In genomic region chr5:118388419-118388818, GRCm38 (mm10) we compare ENCODE assay signal across 11 mouse cellular contexts.
DNase-seq lines count a peak whose midpoint lies in the region.
"Had no signal": no experiment of that assay in that cellular context is flagged by ENCODE, and none has a peak within 500 bp of the region (broad histone marks: within the 10 kb centered on the region; RNA-seq: fewer than 3 reads in every experiment).

No protein-coding gene starts in this region.

- intact Hi-C loops in left cerebral cortex, postnatal 36 days (cut with DNase I): no loop called here

- DNase-seq in cerebellum, postnatal 25 days: peak; percentile 55 to 66
- no peak for DNase-seq in cerebellum, adult 8-10 months
- DNase-seq in layer of hippocampus, adult 11-12 months (ENCODE audit: low spot score): peak; percentile 60
- no peak for DNase-seq in layer of hippocampus, adult 9-11 months
- peak; percentile 78 to 84 for DNase-seq in right cerebral cortex, postnatal 10 days (ENCODE audit: low spot score in 2 of 2)
- no peak for DNase-seq in right cerebral cortex, postnatal 4 days
- peak; percentile 50 to 56 for DNase-seq in left cerebral cortex, postnatal 36 days (ENCODE audit: low spot score in 2 of 2)
- no peak for DNase-seq in ovary, postnatal 14 days (ENCODE audit: low spot score)
- DNase-seq: heart, postnatal 10 days; kidney, adult 8-10 months; kidney, postnatal 36 days had no signal

Comparison
In these comparisons a context has a peak if more than half of its experiments do, and no peak if none do; other contexts are left out.
1. DNase-seq: peak in cerebellum, postnatal 25 days (2 of 2), layer of hippocampus, adult 11-12 months (single experiment), right cerebral cortex, postnatal 10 days (2 of 2) and left cerebral cortex, postnatal 36 days (2 of 2); none in cerebellum, adult 8-10 months (single experiment), layer of hippocampus, adult 9-11 months (single experiment), right cerebral cortex, postnatal 4 days (single experiment) and ovary, postnatal 14 days (single experiment).